Mouse (Mus musculus) heart, embryonic 15.5 days (tissue): ENCODE measurements around the gene Gm1673. TPM values are rescaled to one million over a fixed set of nuclear protein-coding genes. Genes with fewer than 3 reads are reported as not detected.

ENCODE experiments used
- ATAC-seq: fragments of 200-750 bp; cut with Nextera tagmentation; replicated peaks from 2 replicates; pipeline ENCODE4 v1.8.0; 2017; ENCODE audit warnings: low read depth, moderate TSS enrichment; ENCODE audit not compliant: insufficient number of reproducible peaks, insufficient read depth, low FRiP score
- H3K27ac ChIP-seq: fragments of 300-500 bp; sonication (generic); 2 replicates; pipeline ENCODE4 v1.5.1; 2015; ENCODE audit warnings: mild to moderate bottlenecking, inconsistent platforms
- H3K27me3 ChIP-seq: fragments of 300-500 bp; sonication (generic); 2 replicates; pipeline ENCODE4 v1.6.1; 2015; ENCODE audit warnings: inconsistent platforms
- H3K36me3 ChIP-seq: fragments of 300-500 bp; sonication (generic); 2 replicates; pipeline ENCODE4 v1.6.1; 2015; ENCODE audit warnings: mild to moderate bottlenecking, inconsistent platforms
- H3K4me1 ChIP-seq: fragments of 300-500 bp; sonication (generic); replicated peaks from 2 replicates; pipeline ENCODE4 v1.6.1; 2015; ENCODE audit warnings: inconsistent platforms
- H3K4me2 ChIP-seq: fragments of 300-500 bp; sonication (generic); 2 replicates; pipeline ENCODE4 v1.6.1; 2015; ENCODE audit warnings: inconsistent platforms, mild to moderate bottlenecking, moderate library complexity
- H3K4me3 ChIP-seq: fragments of 300-500 bp; sonication (generic); 2 replicates; pipeline ENCODE4 v1.5.1; 2015; ENCODE audit warnings: mild to moderate bottlenecking, inconsistent platforms
- H3K9ac ChIP-seq: fragments of 300-500 bp; sonication (generic); 2 replicates; pipeline ENCODE4 v1.6.1; 2015; ENCODE audit warnings: mild to moderate bottlenecking, inconsistent platforms
- H3K9me3 ChIP-seq: fragments of 300-500 bp; sonication (generic); replicated peaks from 2 replicates; pipeline ENCODE4 v1.6.1; 2016; ENCODE audit warnings: inconsistent platforms
- WGBS: fragments of 180-500 bp; shearing (Covaris S2); methylation state at CpG from one replicate; pipeline ENCODE4 v1.1.7; 2015; ENCODE audit warnings: mixed read lengths; 5-methylcytosine and 5-hydroxymethylcytosine counted together
- polyA plus RNA-seq: library from polyadenylated mRNA; unstranded; fragments of >200 nt; fragmentation: Nextera tagmentation; extraction: Ambion mirVana; gene quantifications from 2 replicates; pipeline ENCODE4 v1.2.1, GENCODE M21; 2015

Gene Gm1673
- polyA plus RNA-seq, 1 experiment from 2014 or later: 54.1 TPM

DNA sequence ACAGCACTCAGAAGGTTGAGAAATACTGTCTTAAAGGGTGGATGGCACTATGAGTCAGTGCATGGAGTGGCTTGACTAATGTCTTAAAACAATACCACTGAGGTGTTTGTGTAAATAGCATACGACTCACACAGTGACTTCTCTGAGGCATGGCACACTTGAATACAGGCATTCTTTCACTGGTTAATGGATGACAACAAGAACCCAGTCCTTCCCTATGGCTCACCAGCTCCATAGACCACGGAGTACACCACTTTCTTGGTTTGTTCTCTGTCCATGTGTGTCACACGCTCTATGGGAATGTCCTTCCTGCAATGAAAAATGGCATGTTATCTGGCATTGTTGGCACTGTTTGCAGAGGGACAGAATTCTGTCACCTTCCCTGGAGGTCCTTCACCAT is 49.3 kb downstream of the Gm1673 start:
- Histone ChIP-seq H3K4me2 (no peak overlapping the region), H3K4me1 (no peaks in the 10 kb centered on the region), H3K4me3 (no peak overlapping the region), H3K27ac (no peak overlapping the region), H3K9ac (no peak overlapping the region), H3K36me3 (no peaks in the 10 kb centered on the region), H3K9me3 (no peaks in the 10 kb centered on the region), H3K27me3 (no peaks in the 10 kb centered on the region)
- ATAC-seq: no peak
- 62% methylated on average over 3 of the region's 3 CpGs for WGBS

Other genes starting within 250 kb of the Gm1673 start
- 40.5 and 49.5 TPM in 2 replicates for gene Letm1, start 200.6 kb upstream of the Gm1673 start, polyA plus RNA-seq
- 25.3 and 28.3 TPM in 2 replicates for gene Nsd2, start 162.7 kb upstream of the Gm1673 start, polyA plus RNA-seq
- gene Nelfa, start 47.0 kb upstream of the Gm1673 start, polyA plus RNA-seq: 24.6 and 33.9 TPM in 2 replicates
- 0.47 and 0.70 TPM in 2 replicates for gene Nat8l, start 12.6 kb downstream of the Gm1673 start, polyA plus RNA-seq
- 0.45 and 0.52 TPM in 2 replicates for gene Poln, start 186.0 kb downstream of the Gm1673 start, polyA plus RNA-seq
- gene Haus3, start 186.1 kb downstream of the Gm1673 start, polyA plus RNA-seq: 21.2 and 22.1 TPM in 2 replicates
- 22.3 and 28.6 TPM in 2 replicates for gene Mxd4, start 204.3 kb downstream of the Gm1673 start, polyA plus RNA-seq